Comparison of ENCODE assay signal across 8 mouse cellular contexts in genomic region chr11:101057860-101058259, GRCm38 (mm10). TPM values are rescaled to one million over a fixed set of nuclear protein-coding genes. Genes with fewer than 3 reads are reported as not detected.
DNase-seq lines count a peak whose midpoint lies in the region; ATAC-seq and TF ChIP-seq lines count a peak whose summit lies in the region.

No protein-coding gene starts in this region.

- TF ChIP-seq CTCF in thymus, adult 2 months (IDR thresholded peaks at IDR 0.05; ENCODE audit: borderline replicate concordance, control insufficient read depth, extremely low read depth, insufficient read depth, low read length, poor library complexity): peak; percentile 72; the same call in 1 of the 2 replicates

- 33% methylated on average over 5 of the region's 5 CpGs for WGBS in kidney, embryonic 15.5 days
- 24% methylated on average over 5 of the region's 5 CpGs for WGBS in liver, embryonic 16.5 days (ENCODE audit: insufficient replicate concordance)
- 30% methylated on average over 5 of the region's 5 CpGs for WGBS in thymus, adult 2 months

- no peak for TF ChIP-seq POLR2A in thymus, adult 2 months (IDR thresholded peaks at IDR 0.05; ENCODE audit: control insufficient read depth, extremely low read depth, insufficient read depth, low read length, poor library complexity)

- peaks cover 55% of the 10 kb centered on the region for H3K4me1 ChIP-seq in kidney, embryonic 15.5 days
- peaks cover 20% of the 10 kb centered on the region for H3K4me1 ChIP-seq in liver, embryonic 16.5 days (ENCODE audit: control insufficient read depth, low read depth, low read length)
- peaks cover 27% of the 10 kb centered on the region for H3K4me1 ChIP-seq in thymus, adult 2 months (replicated peaks; ENCODE audit: control insufficient read depth, insufficient read depth, low read length)

- 0 out of 2 replicates have a peak overlapping the region, but pooled peaks have one; percentile 38 for H3K27ac ChIP-seq in kidney, embryonic 15.5 days
- H3K27ac ChIP-seq in liver, embryonic 16.5 days (ENCODE audit: low read length): no peak overlapping the region
- no peak overlapping the region for H3K27ac ChIP-seq in thymus, adult 2 months (ENCODE audit: control insufficient read depth, insufficient read depth, low read length)

- H3K9ac ChIP-seq in kidney, embryonic 15.5 days: no peak overlapping the region
- H3K9ac ChIP-seq in liver, embryonic 16.5 days (ENCODE audit: low read depth, low read length): no peak overlapping the region

- DNase-seq in 416B (ENCODE audit: low read depth) (peak; percentile 81), R1 (ENCODE audit: low read depth, low spot score) (peak; percentile 76)
- peak; percentile 95 to 98 for DNase-seq in cerebellum, postnatal 10 days
- peak; percentile 79 to 87 for DNase-seq in gastrocnemius, postnatal 4 days (ENCODE audit: low spot score in 2 of 2)
- DNase-seq in ovary, postnatal 14 days (ENCODE audit: low spot score): peak; percentile 92
- peak; percentile 91 for DNase-seq in thymus, adult 2 months

- H3K9me3 ChIP-seq in kidney, embryonic 15.5 days (replicated peaks): no peaks in the 10 kb centered on the region
- H3K9me3 ChIP-seq in liver, embryonic 16.5 days (replicated peaks; ENCODE audit: control insufficient read depth, low read length): peaks cover 3% of the 10 kb centered on the region; the same call in 1 of the 2 replicates

- ATAC-seq in kidney, embryonic 15.5 days (replicated peaks; ENCODE audit: low FRiP score): no peak
- 0 out of 2 replicates have a peak, but pooled peaks have one; percentile 33 for ATAC-seq in liver, embryonic 16.5 days (ENCODE audit: low read depth)

- no peak overlapping the region for H3K4me2 ChIP-seq in kidney, embryonic 15.5 days
- H3K4me2 ChIP-seq in liver, embryonic 16.5 days (ENCODE audit: low read depth, low read length): no peak overlapping the region

- H3K36me3 ChIP-seq in kidney, embryonic 15.5 days: peaks cover 36% of the 10 kb centered on the region
- H3K36me3 ChIP-seq in liver, embryonic 16.5 days (ENCODE audit: control insufficient read depth, insufficient read depth): peaks cover 29% of the 10 kb centered on the region
- H3K36me3 ChIP-seq in thymus, adult 2 months (ENCODE audit: control insufficient read depth, insufficient read depth, low read length): no peaks in the 10 kb centered on the region

- H3K4me3 ChIP-seq in kidney, embryonic 15.5 days (replicated peaks): no peak overlapping the region
- no peak overlapping the region for H3K4me3 ChIP-seq in liver, embryonic 16.5 days (ENCODE audit: low read depth, low read length)
- H3K4me3 ChIP-seq in thymus, adult 2 months (ENCODE audit: control insufficient read depth, insufficient read depth, low read length): no peak overlapping the region

- no peaks in the 10 kb centered on the region for H3K27me3 ChIP-seq in kidney, embryonic 15.5 days
- H3K27me3 ChIP-seq in liver, embryonic 16.5 days (ENCODE audit: control insufficient read depth, insufficient read depth, low read depth, low read length): no peaks in the 10 kb centered on the region
- H3K27me3 ChIP-seq in thymus, adult 2 months (ENCODE audit: control insufficient read depth, insufficient read depth, low read length): no peaks in the 10 kb centered on the region

RNA-seq across cellular contexts. Expression of gene Naglu, which starts 12.0 kb away (rescaled TPM):
- 10 to 100 TPM; 11.4 to 12.8 TPM for total RNA-seq in gastrocnemius, postnatal 4 days (2021)
- 16.8 TPM in 2 replicates for polyA plus RNA-seq in kidney, embryonic 15.5 days (2015; fragmentation: Nextera tagmentation; extraction: Ambion mirVana)
- 7.1 and 7.2 TPM in 2 replicates for polyA plus RNA-seq in liver, embryonic 16.5 days (2015; fragmentation: Nextera tagmentation; extraction: Ambion mirVana)
- polyA plus RNA-seq in thymus, adult 2 months (2012; rRNA removed): 24.3 and 25.2 TPM in 2 replicates

RNA-seq across cellular contexts. Expression of gene Hsd17b1, which starts 20.4 kb away (rescaled TPM):
- under 1 TPM; 0.20 to 0.21 TPM for total RNA-seq in gastrocnemius, postnatal 4 days (2021)
- polyA plus RNA-seq in kidney, embryonic 15.5 days (2015; fragmentation: Nextera tagmentation; extraction: Ambion mirVana): 0.19 and 0.24 TPM in 2 replicates
- polyA plus RNA-seq in liver, embryonic 16.5 days (2015; fragmentation: Nextera tagmentation; extraction: Ambion mirVana): 0.28 and 0.30 TPM in 2 replicates
- polyA plus RNA-seq in thymus, adult 2 months (2012; rRNA removed): 0.40 and 0.93 TPM in 2 replicates

RNA-seq across cellular contexts. Expression of gene Coasy, which starts 24.5 kb away (rescaled TPM):
- total RNA-seq in gastrocnemius, postnatal 4 days (2021): 10 to 100 TPM; 15.1 to 17.8 TPM
- 46.3 and 46.7 TPM in 2 replicates for polyA plus RNA-seq in kidney, embryonic 15.5 days (2015; fragmentation: Nextera tagmentation; extraction: Ambion mirVana)
- polyA plus RNA-seq in liver, embryonic 16.5 days (2015; fragmentation: Nextera tagmentation; extraction: Ambion mirVana): 20.1 and 20.5 TPM in 2 replicates
- 68.5 and 74.2 TPM in 2 replicates for polyA plus RNA-seq in thymus, adult 2 months (2012; rRNA removed)

RNA-seq across cellular contexts. Expression of gene Mlx, which starts 29.2 kb away (rescaled TPM):
- 10 to 100 TPM; 13.1 to 13.4 TPM for total RNA-seq in gastrocnemius, postnatal 4 days (2021)
- 44.9 and 46.9 TPM in 2 replicates for polyA plus RNA-seq in kidney, embryonic 15.5 days (2015; fragmentation: Nextera tagmentation; extraction: Ambion mirVana)
- polyA plus RNA-seq in liver, embryonic 16.5 days (2015; fragmentation: Nextera tagmentation; extraction: Ambion mirVana): 23.8 and 24.5 TPM in 2 replicates
- 79.1 and 110 TPM in 2 replicates for polyA plus RNA-seq in thymus, adult 2 months (2012; rRNA removed)

RNA-seq across cellular contexts. Expression of gene Psmc3ip, which starts 37.4 kb away (rescaled TPM):
- 1 to 10 TPM; 4.9 to 6.2 TPM for total RNA-seq in gastrocnemius, postnatal 4 days (2021)
- 37.3 and 38.0 TPM in 2 replicates for polyA plus RNA-seq in kidney, embryonic 15.5 days (2015; fragmentation: Nextera tagmentation; extraction: Ambion mirVana)
- polyA plus RNA-seq in liver, embryonic 16.5 days (2015; fragmentation: Nextera tagmentation; extraction: Ambion mirVana): 11.7 and 11.8 TPM in 2 replicates
- polyA plus RNA-seq in thymus, adult 2 months (2012; rRNA removed): 6.0 and 6.1 TPM in 2 replicates
